Mouse (Mus musculus) kidney, embryonic 14.5 days (tissue): ENCODE measurements around the gene Mlxip. TPM values are rescaled to one million over a fixed set of nuclear protein-coding genes. Genes with fewer than 3 reads are reported as not detected.

Experiments used
- ATAC-seq: fragments of 200-750 bp; cut with Nextera tagmentation; 2 replicates; pipeline ENCODE4 v1.8.0; 2017; ENCODE audit warnings: moderate number of reproducible peaks, mild to moderate bottlenecking, moderate TSS enrichment, moderate library complexity; ENCODE audit not compliant: low FRiP score, low TSS enrichment
- H3K27ac ChIP-seq: fragments of 300-500 bp; sonication (generic); 2 replicates; pipeline ENCODE4 v1.5.1; 2014; ENCODE audit warnings: low read depth, mild to moderate bottlenecking, low read length, moderate library complexity, mixed read lengths
- H3K27me3 ChIP-seq: fragments of 300-500 bp; sonication (generic); 2 replicates; pipeline ENCODE4 v1.6.1; 2014; ENCODE audit warnings: mild to moderate bottlenecking, low read length; ENCODE audit not compliant: control insufficient read depth, insufficient read depth
- H3K36me3 ChIP-seq: fragments of 300-500 bp; sonication (generic); 2 replicates; pipeline ENCODE4 v1.6.1; 2014; ENCODE audit warnings: low read length, mixed read lengths; ENCODE audit not compliant: control insufficient read depth, insufficient read depth
- H3K4me1 ChIP-seq: fragments of 300-500 bp; sonication (generic); 2 replicates; pipeline ENCODE4 v1.6.1; 2014; ENCODE audit warnings: low read length, mixed read lengths; ENCODE audit not compliant: control insufficient read depth, insufficient read depth
- H3K4me2 ChIP-seq: fragments of 300-500 bp; sonication (generic); replicated peaks from 2 replicates; pipeline ENCODE4 v1.6.1; 2014; ENCODE audit warnings: low read depth, mild to moderate bottlenecking, low read length
- H3K4me3 ChIP-seq: fragments of 300-500 bp; sonication (generic); 2 replicates; pipeline ENCODE4 v1.5.1; 2014; ENCODE audit warnings: mild to moderate bottlenecking, low read length
- H3K9ac ChIP-seq: fragments of 300-500 bp; sonication (generic); 2 replicates; pipeline ENCODE4 v1.6.1; 2014; ENCODE audit warnings: low read depth, mild to moderate bottlenecking, low read length, moderate library complexity
- H3K9me3 ChIP-seq: fragments of 300-500 bp; sonication (generic); 2 replicates; pipeline ENCODE4 v1.6.1; 2016; ENCODE audit warnings: low read length; ENCODE audit not compliant: control insufficient read depth
- WGBS: fragments of 180-500 bp; shearing (Covaris S2); extraction: QIAGEN DNeasy Blood & Tissue Kit; methylation state at CpG from one replicate; pipeline ENCODE4 v1.1.7; 2014; 5-methylcytosine and 5-hydroxymethylcytosine counted together
- polyA plus RNA-seq: library from polyadenylated mRNA; unstranded; fragments of >200 nt; fragmentation: Nextera tagmentation; extraction: Ambion mirVana; gene quantifications from 2 replicates; pipeline ENCODE4 v1.2.1, GENCODE M21; 2014

Gene Mlxip
- polyA plus RNA-seq, 1 experiment from 2014 or later: 26.6 TPM

GRCm38 (mm10) chr5:123359431-123359830 lies 35.2 kb upstream of the Mlxip start:
- H3K9ac ChIP-seq: no peak overlapping the region
- H3K4me2 ChIP-seq: no peak overlapping the region
- no peaks in the 10 kb centered on the region for H3K9me3 ChIP-seq
- H3K27ac ChIP-seq: peak overlapping the region; percentile 12; the same call in 1 of the 2 replicates
- no peaks in the 10 kb centered on the region for H3K4me1 ChIP-seq
- peak; percentile 56; the same call in 1 of the 2 replicates for ATAC-seq
- 62% methylated on average over 6 of the region's 6 CpGs for WGBS
- H3K27me3 ChIP-seq: no peaks in the 10 kb centered on the region
- H3K36me3 ChIP-seq: peaks cover 96% of the 10 kb centered on the region
- no peak overlapping the region for H3K4me3 ChIP-seq

GRCm38 (mm10) chr5:123362911-123363310 lies 31.7 kb upstream of the Mlxip start:
- Histone ChIP-seq H3K4me3 (no peak overlapping the region), H3K9ac (no peak overlapping the region), H3K27me3 (no peaks in the 10 kb centered on the region), H3K36me3 (peaks cover 84% of the 10 kb centered on the region), H3K9me3 (no peaks in the 10 kb centered on the region), H3K4me2 (no peak overlapping the region), H3K4me1 (no peaks in the 10 kb centered on the region), H3K27ac (no peak overlapping the region)
- ATAC-seq: no peak
- 86% methylated on average over 4 of the region's 4 CpGs for WGBS

DNA sequence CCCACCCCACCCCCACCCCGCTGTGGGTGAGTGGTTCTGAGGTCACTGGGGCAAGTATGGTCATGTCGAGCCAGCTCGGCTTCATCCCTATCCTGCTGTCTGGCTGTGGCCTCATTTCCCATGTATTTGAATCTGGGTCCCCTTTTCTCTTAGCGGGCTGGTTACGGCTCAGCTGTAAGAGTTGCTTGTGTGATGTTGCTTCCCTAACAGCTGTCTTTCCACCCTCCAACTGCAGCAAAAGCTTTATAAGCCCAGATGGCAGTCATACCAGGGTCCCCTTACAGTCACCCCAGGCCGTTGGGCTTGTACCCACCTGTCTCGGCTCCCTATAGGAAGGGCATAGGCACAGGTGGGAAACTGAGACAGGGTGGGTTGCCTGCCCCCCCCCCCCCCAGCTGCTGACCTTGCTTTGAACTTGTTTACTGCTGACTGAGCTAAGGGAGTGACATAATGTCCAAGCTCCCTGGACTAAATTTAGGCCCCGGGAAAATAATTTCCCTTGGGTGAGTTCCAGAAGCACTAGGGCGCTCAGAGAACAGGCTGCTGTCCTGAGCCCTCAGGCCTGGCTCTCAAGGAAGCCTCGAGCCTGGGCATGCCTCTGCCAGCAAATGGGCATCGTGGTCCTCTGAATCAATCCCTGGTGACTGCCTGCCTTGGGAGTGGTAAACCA lies 30.2 kb upstream of the Mlxip start:
- WGBS: 86% methylated on average over 11 of the region's 11 CpGs
- no peak overlapping the region for H3K9ac ChIP-seq
- H3K4me2 ChIP-seq: no peak overlapping the region
- H3K4me3 ChIP-seq: no peak overlapping the region
- no peaks in the 10 kb centered on the region for H3K27me3 ChIP-seq
- H3K27ac ChIP-seq: no peak overlapping the region
- H3K9me3 ChIP-seq: no peaks in the 10 kb centered on the region
- no peaks in the 10 kb centered on the region for H3K4me1 ChIP-seq
- ATAC-seq: no peak
- peaks cover 74% of the 10 kb centered on the region for H3K36me3 ChIP-seq

- H3K27me3 ChIP-seq: no peaks in the 10 kb centered on the region
- no peak overlapping the region for H3K27ac ChIP-seq
- ATAC-seq: no peak
- peaks cover 75% of the 10 kb centered on the region for H3K36me3 ChIP-seq
- no peaks in the 10 kb centered on the region for H3K4me1 ChIP-seq
- H3K4me3 ChIP-seq: no peak overlapping the region
- no peak overlapping the region for H3K9ac ChIP-seq
- WGBS: 81% methylated on average over 13 of the region's 13 CpGs
- no peak overlapping the region for H3K4me2 ChIP-seq
- no peaks in the 10 kb centered on the region for H3K9me3 ChIP-seq
These were observed 25.6 kb upstream of the Mlxip start for GRCm38 (mm10) chr5:123368869-123369488.

DNA sequence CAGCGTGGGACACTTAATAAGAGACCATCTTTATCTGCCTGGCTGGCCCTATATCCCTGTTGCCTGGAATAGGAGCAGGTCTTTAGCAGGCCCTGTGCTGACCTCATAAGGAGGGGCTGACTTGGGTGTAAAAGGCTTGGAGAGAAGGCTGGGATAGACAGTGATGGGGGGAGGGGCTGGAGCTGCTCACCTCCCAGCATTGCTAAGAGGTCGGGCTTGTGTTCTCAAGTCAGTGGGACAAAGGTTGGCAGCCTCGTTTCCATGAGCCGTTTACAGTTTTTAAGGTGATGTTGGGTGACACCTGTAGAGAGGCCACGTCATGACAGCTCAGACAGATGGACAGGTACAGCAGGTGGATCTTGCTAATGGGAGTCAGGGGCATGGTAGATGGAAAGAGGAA lies 24.5 kb upstream of the Mlxip start:
- Histone ChIP-seq H3K4me2 (no peak overlapping the region), H3K27me3 (no peaks in the 10 kb centered on the region), H3K4me3 (no peak overlapping the region), H3K9ac (no peak overlapping the region), H3K36me3 (peaks cover 70% of the 10 kb centered on the region), H3K4me1 (no peaks in the 10 kb centered on the region), H3K27ac (no peak overlapping the region), H3K9me3 (no peaks in the 10 kb centered on the region)
- WGBS: 91% methylated on average over 5 of the region's 5 CpGs
- no peak for ATAC-seq

GRCm38 (mm10) chr5:123375262-123375661 lies 19.3 kb upstream of the Mlxip start:
- Histone ChIP-seq H3K27me3 (no peaks in the 10 kb centered on the region), H3K27ac (no peak overlapping the region), H3K4me1 (peaks cover 19% of the 10 kb centered on the region), H3K4me3 (no peak overlapping the region), H3K4me2 (no peak overlapping the region), H3K36me3 (peaks cover 44% of the 10 kb centered on the region), H3K9me3 (no peaks in the 10 kb centered on the region), H3K9ac (no peak overlapping the region)
- ATAC-seq: no peak
- 89% methylated on average over 10 of the region's 10 CpGs for WGBS

GRCm38 (mm10) chr5:123375793-123376452 lies 18.7 kb upstream of the Mlxip start:
- WGBS: 92% methylated on average over 6 of the region's 6 CpGs
- no peak for ATAC-seq
- Histone ChIP-seq H3K36me3 (peaks cover 37% of the 10 kb centered on the region), H3K9me3 (no peaks in the 10 kb centered on the region), H3K27me3 (no peaks in the 10 kb centered on the region), H3K9ac (no peak overlapping the region), H3K4me3 (no peak overlapping the region), H3K4me2 (no peak overlapping the region), H3K4me1 (peaks cover 19% of the 10 kb centered on the region), H3K27ac (no peak overlapping the region)

GRCm38 (mm10) chr5:123376569-123376968 lies 18.0 kb upstream of the Mlxip start:
- Histone ChIP-seq H3K27me3 (no peaks in the 10 kb centered on the region), H3K9ac (no peak overlapping the region), H3K36me3 (peaks cover 31% of the 10 kb centered on the region), H3K4me2 (no peak overlapping the region), H3K9me3 (no peaks in the 10 kb centered on the region), H3K4me3 (no peak overlapping the region), H3K4me1 (peaks cover 19% of the 10 kb centered on the region), H3K27ac (no peak overlapping the region)
- 37% methylated on average over 10 of the region's 10 CpGs for WGBS
- ATAC-seq: no peak; the same call in 1 of the 2 replicates
